Mouse (Mus musculus) left cerebral cortex, postnatal 14 days (tissue): Measurements from ENCODE around the gene Rnf167. TPM values are rescaled to one million over a fixed set of nuclear protein-coding genes. Genes with fewer than 3 reads are reported as not detected.

Experiments used
- DNase-seq, 2 experiments: peaks; one replicate each; pipeline ENCODE4 v3.0.0; 2021 to 2022; ENCODE audit warnings: low spot score in 2 of 2, mixed read lengths in 1 of 2
- intact Hi-C: fragments of 180-260 bp; cut with DNase I; formaldehyde crosslinking; loops from one replicate; pipeline ENCODE4 v1.15.1; 2025
- total RNA-seq, 2 experiments: library from RNA; stranded (reverse); gene quantifications; 2 replicates each; pipeline ENCODE4 v1.2.3; 2021

Gene Rnf167
- total RNA-seq, 2 experiments from 2014 or later = 67.3 to 69.1 TPM

GRCm38 (mm10) chr11:70689578-70689977 lies 42.5 kb downstream of the Rnf167 start:
- no peak for DNase-seq
- intact Hi-C loops = loop anchor here (5.0 kb wide), 1 partner anchor 43 kb away; no protein-coding TSS in a partner anchor

GRCm38 (mm10) chr11:70693504-70693903 lies 46.5 kb downstream of the Rnf167 start:
- intact Hi-C loops = no loop called here
- DNase-seq = no peak

DNA sequence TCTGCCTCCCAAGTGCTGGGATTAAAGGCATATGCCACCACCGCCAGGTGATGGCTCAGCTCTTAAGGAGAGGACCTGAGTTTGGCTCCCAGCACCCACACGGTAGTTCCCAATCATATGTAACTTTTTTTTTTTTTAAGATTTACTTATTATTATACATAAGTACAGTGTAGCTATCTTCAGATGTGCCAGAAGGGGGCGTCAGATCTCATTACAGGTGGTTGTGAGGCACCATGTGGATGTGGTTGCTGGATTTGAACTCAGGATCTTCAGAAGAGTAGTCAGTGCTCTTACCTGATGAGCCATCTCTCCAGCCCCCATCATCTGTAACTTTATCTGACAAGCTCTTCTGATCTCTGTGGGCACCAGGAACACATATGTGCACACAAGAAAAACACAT lies 50.3 kb downstream of the Rnf167 start:
- DNase-seq = no peak
- intact Hi-C loops = no loop called here

DNA sequence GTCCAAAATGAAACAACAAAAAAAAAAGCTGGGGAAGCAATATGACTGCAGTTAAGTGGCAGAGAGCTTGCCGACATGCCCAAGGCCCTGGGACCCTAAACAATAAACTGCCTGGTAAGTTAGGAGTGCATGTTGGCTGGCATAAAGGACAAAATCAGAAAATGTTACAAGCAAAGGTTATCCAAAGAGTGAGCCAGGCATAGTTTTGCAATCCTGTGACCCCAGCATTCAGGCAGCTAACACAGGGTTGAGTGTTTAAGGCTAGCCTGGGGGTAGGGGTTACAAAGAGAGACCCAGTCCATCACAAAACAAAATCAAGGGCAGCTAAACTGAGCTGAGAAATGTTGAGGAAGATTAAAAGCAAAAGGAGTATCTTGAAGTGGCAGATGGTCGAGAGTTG lies 52.0 kb downstream of the Rnf167 start:
- intact Hi-C loops = no loop called here
- no peak for DNase-seq

DNA sequence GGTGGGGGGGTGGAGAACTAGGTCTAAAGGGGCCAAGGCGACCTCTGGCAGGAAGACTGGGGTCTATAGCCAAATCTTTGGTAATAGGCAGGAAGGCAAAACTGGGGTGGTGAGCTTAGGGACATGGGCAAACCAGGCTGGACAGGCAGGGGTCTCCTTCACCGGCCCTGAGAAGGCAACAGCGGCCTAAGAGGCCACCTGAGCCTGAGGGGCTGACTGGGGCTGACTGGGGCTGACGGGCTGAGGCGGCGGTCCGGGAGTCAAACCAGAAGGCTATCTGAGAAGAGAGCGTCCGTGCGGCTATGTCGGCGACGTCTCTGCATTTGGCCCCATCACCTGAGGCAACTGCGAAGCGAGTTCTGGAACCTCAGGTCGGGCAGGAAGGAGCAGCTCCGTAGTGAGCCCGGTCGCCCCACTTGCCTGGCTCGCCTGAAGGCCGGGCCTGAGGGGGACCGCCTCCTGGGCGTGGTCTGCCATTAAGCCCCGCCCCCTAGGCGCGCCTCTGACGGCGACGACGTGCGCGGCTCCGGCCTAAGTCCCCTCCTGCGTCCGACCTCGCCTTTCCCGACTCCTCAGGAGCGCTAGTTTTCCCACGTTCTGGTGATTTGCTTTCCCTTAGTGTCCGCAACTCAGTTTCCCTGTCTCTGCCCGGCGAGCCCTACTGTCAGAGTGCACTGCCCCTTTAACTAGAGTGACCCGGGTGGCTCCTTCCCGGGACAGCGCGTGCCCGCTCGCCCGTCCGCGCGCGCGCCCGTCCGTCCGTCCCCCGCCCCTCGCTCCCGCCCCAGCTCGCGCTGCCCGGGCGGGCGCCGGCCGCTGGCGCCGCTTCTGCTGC lies 52.9 kb downstream of the Rnf167 start, which contains the start of the genes Inca1 and Kif1c:
Gene Inca1 (minus strand): TSS at position 434 of the 835 bp plus-strand sequence.
Gene Kif1c (plus strand): TSS at position 827 of the 835 bp plus-strand sequence.
- peak; percentile 94 to 95 for DNase-seq
- intact Hi-C loops = no loop called here

DNA sequence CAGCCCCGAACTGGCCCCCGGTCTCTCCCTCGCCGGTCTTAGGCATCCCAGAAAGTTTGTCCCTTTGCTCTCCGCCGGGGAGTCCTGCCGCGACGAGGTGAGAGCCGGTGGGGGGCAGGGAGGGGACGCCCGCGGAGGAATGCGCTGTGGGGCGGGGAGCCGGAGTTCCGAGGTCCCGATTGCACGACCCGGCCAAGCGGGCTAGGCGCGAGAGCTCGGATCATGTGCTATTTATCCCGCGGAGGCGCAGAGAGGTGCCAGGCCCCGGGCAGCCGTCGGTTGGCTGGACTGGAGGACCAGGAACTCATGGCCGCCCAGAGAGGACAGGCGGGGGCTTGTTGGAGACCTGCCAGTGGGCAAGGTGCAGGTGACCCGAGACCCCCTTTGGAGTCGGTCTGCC lies 53.6 kb downstream of the Rnf167 start:
- peak; percentile 44 to 47 for DNase-seq
- intact Hi-C loops = no loop called here

Other genes with a start within 250 kb of the Rnf167 start
- gene Pelp1, start 237.2 kb upstream of the Rnf167 start, total RNA-seq = 10 to 100 TPM; 38.7 to 39.9 TPM
- 10 to 100 TPM; 75.1 to 78.6 TPM for gene Arrb2, start 214.6 kb upstream of the Rnf167 start, total RNA-seq
- 10 to 100 TPM; 14.4 to 15.9 TPM for gene Med11, start 195.3 kb upstream of the Rnf167 start, total RNA-seq
- under 1 TPM; 0.46 to 0.55 TPM for gene Zmynd15, start 187.8 kb upstream of the Rnf167 start, total RNA-seq
- gene Cxcl16, start 187.3 kb upstream of the Rnf167 start, total RNA-seq = 1 to 10 TPM in 1 of 2 experiments, under 1 TPM in 1; 0.66 to 1.3 TPM
- under 1 TPM in 1 of 2 experiments, not detected in 1; 0.87 TPM for gene Tm4sf5, start 142.0 kb upstream of the Rnf167 start, total RNA-seq
- not detected for gene Vmo1, start 132.6 kb upstream of the Rnf167 start, total RNA-seq
- not detected for gene Gltpd2, start 128.0 kb upstream of the Rnf167 start, total RNA-seq
- gene Psmb6, start 121.9 kb upstream of the Rnf167 start, total RNA-seq = 100 to 1,000 TPM; 181 to 196 TPM
- gene Gm40193, start 114.3 kb upstream of the Rnf167 start, total RNA-seq = not detected
- 10 to 100 TPM; 14.8 to 17.4 TPM for gene Pld2, start 107.2 kb upstream of the Rnf167 start, total RNA-seq
- 100 to 1,000 TPM; 346 to 351 TPM for gene Mink1, start 84.4 kb upstream of the Rnf167 start, total RNA-seq
- 1 to 10 TPM in 1 of 2 experiments, under 1 TPM in 1; 0.51 to 1.2 TPM for gene 4930544D05Rik, start 31.4 kb upstream of the Rnf167 start, total RNA-seq
- gene Chrne, start 28.0 kb upstream of the Rnf167 start, total RNA-seq = not detected
- gene Gp1ba, start 8.1 kb upstream of the Rnf167 start, total RNA-seq = not detected
- 100 to 1,000 TPM; 120 to 125 TPM for gene Slc25a11, start 244 bp downstream of the Rnf167 start, total RNA-seq
- 100 to 1,000 TPM; 267 to 286 TPM for gene Pfn1, start 7.4 kb downstream of the Rnf167 start, total RNA-seq
- gene Eno3, start 10.0 kb downstream of the Rnf167 start, total RNA-seq = 1 to 10 TPM; 8.3 to 8.6 TPM
- gene Spag7, start 22.2 kb downstream of the Rnf167 start, total RNA-seq = 10 to 100 TPM; 53.5 to 53.8 TPM
- 100 to 1,000 TPM; 217 to 223 TPM for gene Camta2, start 40.9 kb downstream of the Rnf167 start, total RNA-seq
- gene Inca1, start 52.9 kb downstream of the Rnf167 start, total RNA-seq = 1 to 10 TPM; 1.4 to 1.6 TPM
- 10 to 100 TPM; 43.9 to 46.0 TPM for gene Kif1c, start 53.3 kb downstream of the Rnf167 start, total RNA-seq
- 10 to 100 TPM; 14.6 to 14.8 TPM for gene Zfp3, start 117.0 kb downstream of the Rnf167 start, total RNA-seq
- gene Scimp, start 165.4 kb downstream of the Rnf167 start, total RNA-seq = not detected
- 100 to 1,000 TPM; 110 to 118 TPM for gene Rabep1, start 197.5 kb downstream of the Rnf167 start, total RNA-seq